Mouse (Mus musculus) retina, adult 2 months (tissue): ENCODE measurements around the gene Lrp1.

Experiments used
- DNase-seq: peaks from one replicate; pipeline ENCODE4 v3.0.0-alpha.2; 2012; ENCODE audit warnings: low read depth, low spot score

The Lrp1 gene

GRCm38 (mm10) chr10:127592850-127593249 is 28.1 kb downstream of the Lrp1 start:
- DNase-seq: no peak

- DNase-seq: no peak
Measured at GRCm38 (mm10) chr10:127592423-127592822, 28.5 kb downstream of the Lrp1 start.

GRCm38 (mm10) chr10:127591514-127591913 is 29.4 kb downstream of the Lrp1 start:
- DNase-seq: no peak

GRCm38 (mm10) chr10:127590831-127591451 is 30.0 kb downstream of the Lrp1 start:
- DNase-seq: no peak

GRCm38 (mm10) chr10:127590256-127590655 is 30.7 kb downstream of the Lrp1 start:
- no peak for DNase-seq

- DNase-seq: no peak
Measured at GRCm38 (mm10) chr10:127587776-127588175, 33.2 kb downstream of the Lrp1 start.

- DNase-seq: no peak
Measured at GRCm38 (mm10) chr10:127586209-127586608, 34.7 kb downstream of the Lrp1 start.

- DNase-seq: no peak
Measured at GRCm38 (mm10) chr10:127585598-127585997, 35.4 kb downstream of the Lrp1 start.

GRCm38 (mm10) chr10:127583649-127584048 is 37.3 kb downstream of the Lrp1 start:
- no peak for DNase-seq

GRCm38 (mm10) chr10:127581291-127581690 is 39.7 kb downstream of the Lrp1 start:
- DNase-seq: no peak

GRCm38 (mm10) chr10:127577982-127578381 is 43.0 kb downstream of the Lrp1 start:
- no peak for DNase-seq

- DNase-seq: no peak
Measured at GRCm38 (mm10) chr10:127577156-127577555, 43.8 kb downstream of the Lrp1 start.

GRCm38 (mm10) chr10:127576381-127576961 is 44.5 kb downstream of the Lrp1 start:
- DNase-seq: peak; percentile 15

GRCm38 (mm10) chr10:127575741-127576140 is 45.2 kb downstream of the Lrp1 start:
- no peak for DNase-seq

- DNase-seq: no peak
Measured at GRCm38 (mm10) chr10:127572281-127572680, 48.7 kb downstream of the Lrp1 start.

GRCm38 (mm10) chr10:127570937-127571641 is 49.9 kb downstream of the Lrp1 start:
- DNase-seq: no peak

- no peak for DNase-seq
Measured at GRCm38 (mm10) chr10:127570384-127570783, 50.6 kb downstream of the Lrp1 start.

GRCm38 (mm10) chr10:127569450-127569849 is 51.5 kb downstream of the Lrp1 start:
- DNase-seq: peak; percentile 34

GRCm38 (mm10) chr10:127566553-127567326 is 54.2 kb downstream of the Lrp1 start:
- no peak for DNase-seq

- no peak for DNase-seq
Measured at GRCm38 (mm10) chr10:127564301-127564700, 56.6 kb downstream of the Lrp1 start.

GRCm38 (mm10) chr10:127563840-127564239 is 57.1 kb downstream of the Lrp1 start:
- DNase-seq: no peak

- no peak for DNase-seq
Measured at GRCm38 (mm10) chr10:127561145-127561544, 59.8 kb downstream of the Lrp1 start.
